Mouse (Mus musculus): ENCODE measurements around the gene Prdm1. TPM values are rescaled to one million over a fixed set of nuclear protein-coding genes. Genes with fewer than 3 reads are reported as not detected.

Gene Prdm1
- polyA plus RNA-seq, 1 experiment from 2014 or later = 0.47 TPM

DNA sequence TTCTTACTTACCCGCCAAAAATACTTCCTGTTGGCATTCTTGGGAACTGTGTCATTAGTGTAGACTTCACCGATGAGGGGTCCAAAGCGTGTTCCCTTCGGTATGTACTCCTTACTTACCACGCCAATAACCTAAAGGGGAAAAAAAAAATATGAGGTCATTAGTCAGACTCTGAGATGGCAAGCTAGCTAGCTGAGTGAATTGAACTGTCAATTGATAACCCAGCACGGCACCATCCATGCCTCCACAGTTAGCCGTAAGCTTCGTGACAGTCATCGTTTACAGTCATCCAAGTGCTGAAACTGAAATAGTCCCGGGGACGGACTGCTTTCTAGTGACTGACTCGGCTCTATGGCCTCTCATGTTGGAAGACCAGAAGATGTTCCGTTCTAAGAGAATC is 78.2 kb downstream of the Prdm1 start:
- WGBS = 83% methylated on average over 13 of the region's 13 CpGs
- no peak for ATAC-seq (ENCODE audit: low FRiP score)

DNA sequence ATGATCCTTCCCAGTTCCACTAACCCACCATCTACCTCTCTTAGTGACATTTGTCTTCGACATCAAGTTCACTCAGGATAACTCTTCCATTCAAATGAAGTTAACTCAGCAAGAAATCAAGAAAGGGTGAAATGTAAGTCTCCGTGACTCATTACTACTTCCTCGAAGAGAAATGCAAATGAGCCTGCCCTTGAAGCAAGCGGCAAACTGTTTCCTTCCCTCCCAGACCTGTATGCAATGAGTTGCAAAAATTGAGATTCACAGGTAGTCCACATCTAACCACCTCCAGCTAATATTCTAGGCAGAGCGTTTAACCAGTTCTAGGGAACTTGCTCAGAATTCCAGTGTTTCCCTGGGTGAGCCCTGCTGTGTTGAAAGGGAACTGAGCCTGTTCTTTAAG is 78.6 kb downstream of the Prdm1 start:
- ATAC-seq (ENCODE audit: low FRiP score) = no peak
- Histone ChIP-seq H3K9ac (no peak overlapping the region), H3K4me3 (no peak overlapping the region), H3K27me3 (peaks cover 7% of the 10 kb centered on the region; the same call in 1 of the 2 replicates), H3K4me1 (replicated peaks) (no peaks in the 10 kb centered on the region), H3K4me2 (no peak overlapping the region), H3K36me3 (no peaks in the 10 kb centered on the region), H3K27ac (no peak overlapping the region), H3K9me3 (no peaks in the 10 kb centered on the region)
- 58% methylated on average over 5 of the region's 5 CpGs for WGBS

More for the DNA sequence above, 78.2 kb downstream of the Prdm1 start:
- H3K4me1 ChIP-seq (replicated peaks) = no peaks in the 10 kb centered on the region
- H3K9me3 ChIP-seq = no peaks in the 10 kb centered on the region
- H3K4me2 ChIP-seq = no peak overlapping the region
- no peaks in the 10 kb centered on the region for H3K36me3 ChIP-seq
- H3K27me3 ChIP-seq = peaks cover 12% of the 10 kb centered on the region; the same call in 1 of the 2 replicates
- H3K27ac ChIP-seq = no peak overlapping the region
- no peak overlapping the region for H3K4me3 ChIP-seq
- no peak overlapping the region for H3K9ac ChIP-seq

DNA sequence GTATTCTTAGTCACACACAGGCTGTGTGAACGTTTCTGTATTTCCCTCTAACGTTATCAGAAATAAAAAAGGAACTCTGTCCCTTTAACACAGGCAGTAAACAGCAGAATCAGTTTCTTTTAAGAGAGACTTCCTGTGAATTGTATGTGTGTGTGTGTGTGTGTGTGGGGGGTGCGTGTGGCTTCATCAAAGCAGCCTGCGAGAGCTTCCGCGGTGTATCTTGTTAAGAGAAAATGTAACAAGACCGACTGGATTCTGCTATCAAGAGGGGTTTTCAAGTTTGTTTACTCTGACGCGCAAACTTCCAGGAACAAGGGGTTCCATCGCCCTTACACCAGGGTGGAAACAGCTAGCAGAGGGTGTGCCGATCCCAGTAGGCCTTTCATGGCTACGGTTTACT is 80.1 kb downstream of the Prdm1 start:
- no peak for ATAC-seq (ENCODE audit: low FRiP score)
- no peak overlapping the region for H3K9ac ChIP-seq
- WGBS = 66% methylated on average over 12 of the region's 12 CpGs

DNA sequence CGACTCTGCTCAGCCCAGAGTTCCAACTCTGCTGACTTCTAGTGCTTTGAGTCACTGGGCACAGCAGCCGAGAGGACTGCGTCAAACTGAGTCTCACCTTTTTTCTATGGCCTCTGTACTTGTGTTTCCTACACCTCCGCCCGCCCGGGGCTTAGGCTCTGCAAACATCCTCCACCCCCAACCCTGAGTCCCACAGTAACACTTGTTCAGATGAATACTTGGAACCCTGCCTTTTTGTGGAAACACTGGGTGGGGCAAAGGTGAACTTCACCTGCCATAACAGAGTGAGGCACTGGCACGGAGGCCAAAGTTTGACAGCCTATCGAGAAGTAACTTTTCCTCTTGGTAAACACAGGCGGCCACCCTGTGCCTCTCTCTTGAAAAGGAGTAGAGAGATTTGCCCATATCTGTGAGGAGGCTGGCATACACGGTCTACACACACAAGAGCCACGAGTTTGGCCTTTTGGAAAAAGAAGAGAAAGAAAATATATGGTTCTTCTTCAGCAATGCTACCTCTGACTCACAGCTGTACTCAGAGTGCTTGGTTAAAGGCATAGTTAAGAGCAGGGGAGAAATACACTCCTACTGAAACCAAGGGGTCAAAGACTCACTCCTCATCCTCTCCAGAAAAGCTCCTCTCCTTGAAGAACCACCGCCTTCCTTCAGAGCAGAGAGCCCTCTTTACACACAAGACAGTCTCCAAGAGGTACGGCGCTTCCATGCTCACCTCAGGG is 80.7 kb downstream of the Prdm1 start:
- no peaks in the 10 kb centered on the region for H3K4me1 ChIP-seq (replicated peaks)
- H3K4me2 ChIP-seq = no peak overlapping the region

More for the DNA sequence above, 80.1 kb downstream of the Prdm1 start:
- no peaks in the 10 kb centered on the region for H3K27me3 ChIP-seq
- H3K4me1 ChIP-seq (replicated peaks) = no peaks in the 10 kb centered on the region
- no peak overlapping the region for H3K4me2 ChIP-seq
- no peak overlapping the region for H3K27ac ChIP-seq
- no peak overlapping the region for H3K4me3 ChIP-seq
- no peaks in the 10 kb centered on the region for H3K36me3 ChIP-seq
- no peaks in the 10 kb centered on the region for H3K9me3 ChIP-seq

DNA sequence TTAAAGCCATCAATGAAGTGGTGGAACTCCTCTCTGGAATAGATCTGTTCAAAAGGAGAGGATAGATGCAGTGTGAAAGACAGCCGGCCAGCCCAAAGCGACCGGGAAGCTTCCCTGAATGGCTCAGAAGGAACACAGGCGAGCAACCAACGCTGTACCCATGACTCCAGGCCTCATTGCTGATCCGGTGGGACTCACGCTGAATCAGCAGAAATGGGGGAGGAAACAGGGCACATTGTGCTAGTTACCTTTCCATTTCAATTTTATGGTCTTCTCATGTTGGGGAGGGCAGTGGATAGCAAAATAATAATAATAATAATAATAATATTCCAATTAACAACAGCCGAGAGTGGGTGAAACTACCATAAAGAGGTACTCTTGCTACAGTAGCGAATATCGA is 81.3 kb downstream of the Prdm1 start:
- H3K4me1 ChIP-seq (replicated peaks) = no peaks in the 10 kb centered on the region
- H3K4me2 ChIP-seq = no peak overlapping the region
- no peak overlapping the region for H3K4me3 ChIP-seq
- H3K36me3 ChIP-seq = no peaks in the 10 kb centered on the region
- 91% methylated on average over 10 of the region's 10 CpGs for WGBS
- no peaks in the 10 kb centered on the region for H3K27me3 ChIP-seq
- H3K9ac ChIP-seq = no peak overlapping the region
- no peak for ATAC-seq (ENCODE audit: low FRiP score)
- H3K9me3 ChIP-seq = no peaks in the 10 kb centered on the region
- no peak overlapping the region for H3K27ac ChIP-seq

More for the DNA sequence above, 80.7 kb downstream of the Prdm1 start:
- Histone ChIP-seq H3K9me3 (no peaks in the 10 kb centered on the region), H3K4me3 (no peak overlapping the region), H3K27ac (no peak overlapping the region), H3K27me3 (no peaks in the 10 kb centered on the region), H3K9ac (no peak overlapping the region), H3K36me3 (no peaks in the 10 kb centered on the region)
- ATAC-seq (ENCODE audit: low FRiP score) = no peak
- WGBS = 90% methylated on average over 14 of the region's 14 CpGs

DNA sequence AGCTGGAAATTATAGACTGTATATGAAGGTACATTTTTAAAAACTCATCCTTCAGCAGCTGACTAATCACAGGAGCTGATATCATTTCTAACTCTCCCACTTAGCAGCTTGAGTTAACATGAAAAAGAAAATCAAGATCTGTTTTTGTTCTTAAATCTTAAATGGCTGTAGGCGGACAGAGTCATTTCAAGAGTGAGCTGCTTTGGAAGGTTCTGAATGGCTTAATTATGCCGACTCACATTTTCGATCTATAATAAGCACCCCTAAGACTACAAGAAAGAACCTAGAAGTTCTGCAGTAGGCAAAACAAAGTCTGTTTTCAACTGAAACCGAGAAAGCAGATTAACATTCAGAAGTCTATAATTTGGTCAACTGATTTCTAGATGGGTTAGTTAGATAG is 83.9 kb downstream of the Prdm1 start:
- WGBS = 72% methylated on average over 4 of the region's 4 CpGs
- Histone ChIP-seq H3K27me3 (no peaks in the 10 kb centered on the region), H3K4me2 (no peak overlapping the region), H3K4me3 (no peak overlapping the region), H3K9me3 (no peaks in the 10 kb centered on the region), H3K36me3 (no peaks in the 10 kb centered on the region), H3K9ac (no peak overlapping the region), H3K4me1 (replicated peaks) (no peaks in the 10 kb centered on the region), H3K27ac (no peak overlapping the region)
- no peak for ATAC-seq (ENCODE audit: low FRiP score)

DNA sequence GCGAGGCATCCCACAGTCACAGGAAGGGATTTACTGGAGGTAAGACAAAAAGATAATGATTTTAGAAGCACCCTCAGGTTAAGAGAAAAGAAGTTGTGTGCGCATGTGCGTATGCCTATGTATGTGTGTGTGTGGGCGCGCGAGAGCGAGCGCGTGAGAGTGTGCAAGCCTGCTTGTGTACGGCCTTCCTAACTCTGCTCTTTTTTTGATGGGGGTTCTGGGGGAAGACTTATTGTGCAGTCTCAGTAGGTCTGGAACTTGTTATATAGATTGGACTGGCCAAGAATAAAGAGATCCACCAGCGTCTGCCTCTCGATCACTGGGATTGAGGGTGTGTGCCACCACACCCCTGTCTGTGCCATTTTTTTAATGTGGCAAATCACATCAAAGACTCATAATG is 84.6 kb downstream of the Prdm1 start:
- WGBS = 85% methylated on average over 12 of the region's 12 CpGs
- H3K4me1 ChIP-seq (replicated peaks) = no peaks in the 10 kb centered on the region
- H3K27ac ChIP-seq = no peak overlapping the region
- H3K9ac ChIP-seq = no peak overlapping the region
- H3K9me3 ChIP-seq = no peaks in the 10 kb centered on the region
- no peaks in the 10 kb centered on the region for H3K27me3 ChIP-seq
- ATAC-seq (ENCODE audit: low FRiP score) = no peak
- no peak overlapping the region for H3K4me2 ChIP-seq
- H3K36me3 ChIP-seq = no peaks in the 10 kb centered on the region
- no peak overlapping the region for H3K4me3 ChIP-seq

DNA sequence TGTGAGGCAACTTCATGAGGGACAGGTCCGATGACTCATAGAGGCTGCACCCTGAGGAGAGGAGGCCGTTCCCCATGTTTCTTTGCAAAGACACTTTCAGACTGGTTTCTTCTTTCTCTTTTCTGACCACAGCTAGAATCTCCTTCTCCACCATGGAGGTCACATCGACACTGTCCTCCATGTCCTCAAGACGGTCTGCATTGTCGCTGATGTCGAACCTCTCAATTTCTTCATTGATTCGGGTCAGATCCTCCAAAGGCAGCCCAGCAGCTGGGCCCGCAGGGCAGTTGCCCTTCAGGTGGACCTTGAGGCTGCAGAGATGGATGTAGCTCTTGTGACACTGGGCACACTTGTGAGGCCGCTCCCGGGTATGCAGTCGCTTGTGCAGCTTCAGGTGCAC is 88.6 kb downstream of the Prdm1 start:
- H3K36me3 ChIP-seq = no peaks in the 10 kb centered on the region
- no peak overlapping the region for H3K27ac ChIP-seq
- H3K9ac ChIP-seq = no peak overlapping the region
- no peaks in the 10 kb centered on the region for H3K9me3 ChIP-seq
- H3K4me2 ChIP-seq = no peak overlapping the region
- no peak overlapping the region for H3K4me3 ChIP-seq
- no peak for ATAC-seq (ENCODE audit: low FRiP score)
- WGBS = 89% methylated on average over 11 of the region's 11 CpGs
- H3K4me1 ChIP-seq (replicated peaks) = no peaks in the 10 kb centered on the region
- H3K27me3 ChIP-seq = no peaks in the 10 kb centered on the region

DNA sequence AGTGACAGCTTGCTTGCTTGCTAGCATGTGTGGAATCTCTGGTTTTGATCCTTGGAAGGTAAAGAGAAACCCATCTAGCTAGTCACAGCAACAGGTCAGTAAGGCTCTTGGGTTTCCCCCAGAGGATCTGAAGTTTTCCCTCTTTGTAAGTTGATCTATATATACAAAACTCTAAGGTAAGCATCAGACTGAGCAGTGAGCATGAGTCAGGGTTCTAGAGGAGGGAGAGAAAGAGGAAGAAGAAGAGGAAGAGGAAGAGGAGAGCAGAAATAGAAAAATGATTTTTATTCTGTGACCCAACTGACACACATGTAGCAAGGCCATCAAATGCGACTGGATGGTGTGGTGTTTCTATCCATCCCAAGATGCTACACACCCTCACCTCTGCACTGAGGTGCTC is 90.7 kb downstream of the Prdm1 start:
- ATAC-seq (ENCODE audit: low FRiP score) = no peak

DNA sequence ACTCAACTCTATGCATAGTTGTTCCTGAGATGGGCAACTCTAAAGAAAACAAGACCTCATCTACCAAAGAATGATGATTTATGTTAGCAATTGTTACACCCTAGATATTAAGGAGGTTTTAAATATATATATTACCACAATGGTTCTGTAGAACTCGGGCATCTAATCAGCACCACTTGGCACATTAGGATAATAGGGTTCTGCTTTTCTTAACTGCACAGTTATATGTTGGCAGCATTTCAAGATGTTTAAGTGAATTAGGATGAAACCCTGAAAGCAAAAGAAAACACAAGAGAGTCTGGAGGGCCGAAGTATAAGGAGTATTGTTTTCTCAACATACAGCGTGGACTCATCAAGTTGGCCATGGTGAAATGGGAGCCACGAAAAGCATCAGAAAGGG is 92.3 kb downstream of the Prdm1 start:
- 93% methylated on average over 4 of the region's 4 CpGs for WGBS

More for the DNA sequence above, 90.7 kb downstream of the Prdm1 start:
- Histone ChIP-seq H3K4me1 (replicated peaks) (no peaks in the 10 kb centered on the region), H3K9me3 (no peaks in the 10 kb centered on the region), H3K9ac (no peak overlapping the region), H3K4me2 (no peak overlapping the region), H3K27ac (no peak overlapping the region), H3K36me3 (no peaks in the 10 kb centered on the region), H3K4me3 (no peak overlapping the region), H3K27me3 (0 out of 2 replicates have a peak, but pooled peaks cover 5% of the 10 kb centered on the region)
- 97% methylated on average over 1 of the region's 1 CpGs for WGBS

DNA sequence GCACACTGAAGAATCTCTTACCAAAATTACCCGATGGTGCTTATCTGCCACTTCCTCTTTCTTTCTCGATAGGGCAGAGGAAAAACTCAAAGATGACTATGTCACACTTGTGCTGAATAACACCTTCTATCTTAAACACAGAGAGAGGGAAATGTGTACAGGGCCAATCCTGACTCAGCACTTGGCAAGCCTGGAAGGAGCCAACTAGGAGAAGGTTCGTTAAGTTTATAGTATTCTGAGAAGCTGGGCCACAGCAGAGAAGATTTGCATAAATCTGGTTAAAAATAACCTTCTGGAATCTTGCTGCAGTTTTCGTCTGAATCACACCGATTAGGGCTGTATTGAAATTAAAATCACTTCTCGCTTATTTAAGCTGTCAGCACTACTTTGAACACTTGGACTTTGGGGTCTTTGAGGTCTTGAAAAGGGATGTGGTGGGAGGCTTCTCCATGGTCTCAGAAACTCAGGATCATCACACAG is 93.6 kb downstream of the Prdm1 start:
- H3K9me3 ChIP-seq = no peaks in the 10 kb centered on the region
- H3K36me3 ChIP-seq = no peaks in the 10 kb centered on the region
- ATAC-seq (ENCODE audit: low FRiP score) = no peak
- 75% methylated on average over 6 of the region's 6 CpGs for WGBS
- H3K4me3 ChIP-seq = no peak overlapping the region
- no peak overlapping the region for H3K27ac ChIP-seq
- no peak overlapping the region for H3K4me2 ChIP-seq
- H3K9ac ChIP-seq = no peak overlapping the region
- no peaks in the 10 kb centered on the region for H3K4me1 ChIP-seq (replicated peaks)
- H3K27me3 ChIP-seq = 0 out of 2 replicates have a peak, but pooled peaks cover 5% of the 10 kb centered on the region

More for the DNA sequence above, 92.3 kb downstream of the Prdm1 start:
- Histone ChIP-seq H3K27ac (no peak overlapping the region), H3K4me3 (no peak overlapping the region), H3K4me1 (replicated peaks) (no peaks in the 10 kb centered on the region), H3K9ac (no peak overlapping the region), H3K36me3 (no peaks in the 10 kb centered on the region), H3K4me2 (no peak overlapping the region), H3K9me3 (no peaks in the 10 kb centered on the region), H3K27me3 (0 out of 2 replicates have a peak, but pooled peaks cover 5% of the 10 kb centered on the region)
- ATAC-seq (ENCODE audit: low FRiP score) = no peak

DNA sequence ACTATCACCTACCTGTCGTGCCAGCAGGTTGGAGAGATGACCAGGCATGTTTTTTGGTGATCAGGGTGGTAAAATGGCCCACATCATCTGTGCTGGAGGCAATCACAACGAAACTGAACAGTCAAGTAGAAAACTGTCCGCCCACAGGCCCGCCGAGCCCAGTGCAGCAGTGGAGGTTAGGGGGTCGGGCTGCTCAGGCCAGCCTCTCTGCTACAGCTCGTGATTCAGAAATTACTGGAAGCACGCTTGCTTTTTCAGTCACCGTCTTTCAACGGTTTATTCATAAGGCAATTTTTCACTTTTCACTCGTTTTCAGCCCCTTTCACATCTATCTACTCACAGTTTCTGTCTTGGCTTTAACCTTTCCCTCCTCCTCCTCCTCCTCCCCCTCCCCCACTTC is 96.1 kb downstream of the Prdm1 start:
- Histone ChIP-seq H3K4me3 (no peak overlapping the region), H3K4me1 (replicated peaks) (no peaks in the 10 kb centered on the region), H3K9ac (no peak overlapping the region), H3K9me3 (no peaks in the 10 kb centered on the region), H3K27ac (no peak overlapping the region), H3K36me3 (no peaks in the 10 kb centered on the region), H3K27me3 (0 out of 2 replicates have a peak, but pooled peaks cover 11% of the 10 kb centered on the region), H3K4me2 (no peak overlapping the region)
- no peak for ATAC-seq (ENCODE audit: low FRiP score)
- 75% methylated on average over 11 of the region's 11 CpGs for WGBS

DNA sequence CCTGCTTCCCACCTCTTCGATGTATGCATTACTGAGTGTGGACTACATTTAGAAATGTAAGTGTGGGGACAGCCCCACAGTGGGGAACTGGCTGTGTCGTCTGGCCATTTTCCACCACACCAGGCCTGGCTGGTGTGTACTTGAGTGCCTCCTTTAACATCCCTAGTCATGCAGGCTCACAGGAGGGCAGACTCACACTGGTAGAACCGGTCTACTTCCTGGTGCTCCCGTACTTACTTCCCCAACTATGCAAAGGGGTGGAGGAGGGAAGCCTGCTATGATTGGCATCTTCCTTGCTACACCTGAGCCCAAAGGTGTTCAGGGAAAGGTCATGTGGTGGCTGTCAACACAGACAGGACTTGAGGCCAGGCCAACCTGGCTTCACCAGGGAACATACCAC is 96.6 kb downstream of the Prdm1 start:
- Histone ChIP-seq H3K9me3 (no peaks in the 10 kb centered on the region), H3K36me3 (no peaks in the 10 kb centered on the region), H3K4me3 (no peak overlapping the region), H3K27ac (no peak overlapping the region), H3K9ac (no peak overlapping the region), H3K27me3 (0 out of 2 replicates have a peak, but pooled peaks cover 11% of the 10 kb centered on the region), H3K4me1 (replicated peaks) (no peaks in the 10 kb centered on the region), H3K4me2 (no peak overlapping the region)
- ATAC-seq (ENCODE audit: low FRiP score) = no peak
- 94% methylated on average over 4 of the region's 4 CpGs for WGBS
